Mouse (Mus musculus) heart, adult 8-10 months (tissue): ENCODE measurements around the gene Lce1l. TPM values are rescaled to one million over a fixed set of nuclear protein-coding genes. Genes with fewer than 3 reads are reported as not detected.
"Not testable (repeated sequence)": the region's sequence is repeated elsewhere in the genome, so short reads cannot be mapped to it uniquely, and the experiment has no call there.

ENCODE experiments used
- DNase-seq: peaks from one replicate; pipeline ENCODE4 v3.0.0; 2022; ENCODE audit warnings: low spot score
- total RNA-seq, 4 experiments: library from RNA; stranded (reverse); gene quantifications; 2 replicates each; pipeline ENCODE4 v1.2.4; 2022

The Lce1l gene
- not detected for total RNA-seq

GRCm38 (mm10) chr3:92851186-92851585, at the start of gene Lce1l:
TSS of gene Lce1l (minus strand) at chr3:92851286.
- no peak for DNase-seq

DNA sequence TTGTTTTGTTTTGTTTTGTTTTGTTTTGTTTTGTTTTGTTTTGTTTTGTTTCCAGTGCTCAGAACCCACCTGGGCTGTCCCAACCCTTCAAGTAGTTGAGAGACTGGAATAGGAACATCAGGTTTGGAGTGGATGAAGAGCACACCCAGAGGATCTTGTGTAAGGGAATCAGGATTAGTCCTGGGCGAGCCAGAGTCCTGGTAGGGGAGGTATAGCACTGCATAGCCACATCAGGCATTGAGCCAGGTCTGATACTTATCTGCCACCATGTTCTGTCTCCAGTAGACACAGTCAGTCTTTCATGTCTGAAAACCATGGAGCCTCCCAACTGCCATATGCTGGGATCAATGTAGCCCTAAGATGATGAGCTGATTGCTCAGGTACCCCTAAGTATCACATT, 43.4 kb upstream of the Lce1l start:
- no peak for DNase-seq

DNA sequence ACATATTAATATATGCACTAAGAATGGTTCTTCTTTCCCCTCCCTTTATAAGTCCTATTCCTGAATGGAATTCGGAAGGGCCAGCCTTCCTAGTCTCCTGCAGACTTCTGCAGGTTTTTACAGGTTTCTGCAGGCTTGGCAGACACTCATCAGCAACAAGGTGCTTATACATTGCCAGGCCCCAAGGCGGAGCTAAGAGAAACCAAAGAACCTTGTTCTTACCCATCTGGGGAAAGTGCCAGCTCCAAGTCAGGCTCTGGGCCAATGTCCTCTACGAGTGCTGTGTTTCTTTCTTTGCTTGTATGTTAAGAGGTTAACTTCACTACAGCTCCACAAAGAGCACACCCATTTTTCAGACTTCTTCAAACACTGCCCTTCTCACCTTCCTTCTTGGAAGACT, 43.0 kb upstream of the Lce1l start:
- no peak for DNase-seq

DNA sequence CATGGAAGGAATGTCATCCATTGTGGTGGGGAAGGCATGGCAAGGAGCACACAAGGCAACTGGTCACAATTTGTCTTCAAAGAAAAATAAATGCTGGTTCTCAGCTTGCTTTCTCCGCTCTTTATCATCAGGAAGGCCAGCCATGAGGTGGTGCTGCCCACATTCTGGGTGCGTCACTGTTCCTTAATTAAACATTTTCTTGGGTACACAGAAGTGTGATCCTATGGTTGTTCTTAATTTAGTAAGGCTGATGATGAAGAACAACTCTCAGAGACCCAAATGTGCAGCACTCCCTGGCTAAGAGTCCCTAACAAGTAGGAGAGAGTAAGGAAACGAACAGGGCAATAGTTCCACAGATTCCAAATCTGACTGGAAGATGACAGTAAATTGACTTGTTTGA, 23.1 kb upstream of the Lce1l start:
- no peak for DNase-seq

GRCm38 (mm10) chr3:92870116-92870515, 19.0 kb upstream of the Lce1l start, which contains the start of gene 2310050C09Rik:
TSS of gene 2310050C09Rik (minus strand) at chr3:92870216.
- DNase-seq: no peak

DNA sequence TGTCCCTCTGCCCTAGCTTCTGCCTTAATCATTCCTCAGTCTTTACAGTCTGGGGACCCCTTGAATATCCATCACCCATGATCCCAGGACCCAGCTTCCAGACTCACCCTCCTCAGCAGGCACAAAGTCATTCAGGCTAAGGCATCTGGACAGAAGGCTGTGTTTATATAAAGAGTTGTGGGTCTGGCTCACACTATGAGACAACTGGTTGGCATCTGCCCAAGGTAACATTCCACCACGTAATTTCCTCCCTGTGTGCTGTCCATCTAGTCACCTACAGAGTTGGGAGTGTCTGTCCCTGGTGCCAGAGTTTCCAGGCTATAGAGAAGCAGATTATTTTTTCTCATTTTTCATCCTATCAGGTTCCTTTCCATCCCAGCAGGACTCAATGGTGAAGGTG, 24.0 kb downstream of the Lce1l start, which contains the start of gene Kprp:
TSS of gene Kprp (minus strand) at position 140 of the 400 bp plus-strand sequence.
- DNase-seq: no peak

DNA sequence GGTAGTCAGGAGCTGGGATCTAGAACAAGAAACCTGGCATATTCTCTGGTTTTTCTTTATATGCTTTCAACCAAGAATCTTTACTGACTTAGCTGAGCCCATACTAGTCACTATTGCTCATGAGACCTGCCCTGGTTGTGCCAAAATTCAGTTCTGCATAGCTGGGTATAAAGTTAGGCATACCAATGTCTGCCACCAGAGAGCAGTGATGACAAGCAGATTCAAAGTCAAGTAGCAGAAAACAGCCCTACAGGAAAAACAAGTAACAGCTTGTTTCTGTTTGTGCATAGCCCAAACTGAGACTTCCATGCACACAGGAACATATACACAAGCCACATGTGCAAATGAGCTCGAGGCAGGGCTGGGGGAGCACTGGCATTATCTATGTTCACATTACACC, 25.3 kb downstream of the Lce1l start:
- no peak for DNase-seq

DNA sequence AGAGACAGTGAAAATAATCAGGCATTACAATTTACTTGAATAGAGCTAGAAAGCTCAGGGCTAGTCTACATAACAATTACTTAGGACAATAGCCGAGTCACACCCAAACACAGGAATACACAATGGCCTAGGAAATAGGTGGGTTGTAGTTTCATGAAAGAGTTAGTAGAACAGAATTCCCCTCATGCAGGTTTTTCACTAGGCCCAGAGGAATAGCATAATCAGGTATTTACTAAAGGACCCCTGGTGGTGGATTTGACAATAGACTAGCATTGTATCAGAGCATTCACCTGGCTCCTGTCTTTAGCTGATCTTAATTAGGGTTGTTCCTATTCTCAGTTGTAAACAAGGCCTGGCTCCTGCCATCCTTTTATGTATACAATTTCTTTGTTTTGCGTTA, 35.0 kb downstream of the Lce1l start:
- not testable (repeated sequence) for DNase-seq

- DNase-seq: no peak
Measured at GRCm38 (mm10) chr3:92815581-92815980, 35.5 kb downstream of the Lce1l start.

- no peak for DNase-seq
Measured at GRCm38 (mm10) chr3:92807791-92808190, 43.3 kb downstream of the Lce1l start, which contains the start of gene Lce1k. TSS of gene Lce1k (minus strand) at chr3:92807891.

Other genes starting within 250 kb of the Lce1l start
- gene 2210017I01Rik, start 243.8 kb downstream of the Lce1l start, total RNA-seq: not detected
- gene Lce6a, start 229.6 kb downstream of the Lce1l start, total RNA-seq: not detected
- not detected for gene Lce1a1, start 203.0 kb downstream of the Lce1l start, total RNA-seq
- gene Lce1b, start 194.4 kb downstream of the Lce1l start, total RNA-seq: not detected
- gene Lce1a2, start 181.0 kb downstream of the Lce1l start, total RNA-seq: not detected
- not detected for gene Lce1c, start 172.0 kb downstream of the Lce1l start, total RNA-seq
- not detected for gene Lce1d, start 164.1 kb downstream of the Lce1l start, total RNA-seq
- gene Lce1e, start 142.2 kb downstream of the Lce1l start, total RNA-seq: not detected
- gene Lce1f, start 130.9 kb downstream of the Lce1l start, total RNA-seq: not detected
- not detected for gene Gm38119, start 112.2 kb downstream of the Lce1l start, total RNA-seq
- gene Lce1g, start 98.9 kb downstream of the Lce1l start, total RNA-seq: not detected
- not detected for gene Lce1h, start 86.2 kb downstream of the Lce1l start, total RNA-seq
- not detected for gene Lce1i, start 72.4 kb downstream of the Lce1l start, total RNA-seq
- not detected for gene Lce1j, start 60.8 kb downstream of the Lce1l start, total RNA-seq
- gene Lce1k, start 43.4 kb downstream of the Lce1l start, total RNA-seq: not detected
- gene Kprp, start 24.0 kb downstream of the Lce1l start, total RNA-seq: not detected
- gene 2310050C09Rik, start 18.9 kb upstream of the Lce1l start, total RNA-seq: not detected
- gene Lce3a, start 74.9 kb upstream of the Lce1l start, total RNA-seq: not detected
- gene Lce3b, start 81.7 kb upstream of the Lce1l start, total RNA-seq: not detected
- gene Lce3c, start 93.2 kb upstream of the Lce1l start, total RNA-seq: not detected
- gene Lce3d, start 106.1 kb upstream of the Lce1l start, total RNA-seq: not detected
- gene Lce3e, start 115.8 kb upstream of the Lce1l start, total RNA-seq: not detected
- not detected for gene Lce3f, start 140.9 kb upstream of the Lce1l start, total RNA-seq
- not detected for gene Crct1, start 164.4 kb upstream of the Lce1l start, total RNA-seq
- gene Lce1m, start 167.8 kb upstream of the Lce1l start, total RNA-seq: not detected
- gene Gm4858, start 217.5 kb upstream of the Lce1l start, total RNA-seq: not detected